Mouse (Mus musculus): ENCODE measurements around the gene Rbsn. TPM values are rescaled to one million over a fixed set of nuclear protein-coding genes. Genes with fewer than 3 reads are reported as not detected.

Gene Rbsn
- total RNA-seq (2023; ENCODE audit: inconsistent age): 30.0 to 36.9 TPM (median 33.9 TPM) in 4 replicates

DNA sequence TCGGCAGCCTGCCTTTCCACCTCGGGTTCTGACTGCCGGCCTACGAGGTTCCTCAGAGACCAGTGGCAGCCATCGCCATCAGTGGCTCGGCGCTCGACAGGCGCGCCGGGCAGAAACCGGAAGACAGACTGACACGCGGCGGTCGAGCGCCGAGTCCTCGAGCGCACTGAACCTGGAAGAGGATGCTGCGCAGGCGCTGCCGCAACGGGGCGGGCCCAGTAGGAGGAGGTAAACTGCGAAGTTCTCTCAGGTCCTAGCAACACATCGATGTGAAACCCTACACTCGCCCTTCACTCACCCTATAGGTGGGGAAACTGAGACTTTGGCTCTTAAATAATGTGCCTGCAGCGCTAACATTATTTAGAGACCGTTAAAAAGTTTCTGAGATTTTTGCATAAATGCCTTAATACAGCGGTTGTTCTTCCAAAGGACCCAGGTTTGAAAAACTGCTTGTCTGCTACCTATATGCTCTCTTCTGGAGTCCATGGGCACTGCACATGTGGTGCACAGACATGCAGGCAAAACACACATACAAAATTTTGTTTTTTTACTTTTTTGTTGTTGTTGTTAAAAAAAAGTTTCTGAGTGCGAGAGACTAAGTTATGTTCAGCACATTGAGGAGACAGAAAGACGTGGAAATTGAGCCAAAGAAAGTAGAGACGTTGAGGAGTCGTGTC, at the start of gene Rbsn:
TSS of gene Rbsn (minus strand) at position 153 of the 677 bp plus-strand sequence.

DNA sequence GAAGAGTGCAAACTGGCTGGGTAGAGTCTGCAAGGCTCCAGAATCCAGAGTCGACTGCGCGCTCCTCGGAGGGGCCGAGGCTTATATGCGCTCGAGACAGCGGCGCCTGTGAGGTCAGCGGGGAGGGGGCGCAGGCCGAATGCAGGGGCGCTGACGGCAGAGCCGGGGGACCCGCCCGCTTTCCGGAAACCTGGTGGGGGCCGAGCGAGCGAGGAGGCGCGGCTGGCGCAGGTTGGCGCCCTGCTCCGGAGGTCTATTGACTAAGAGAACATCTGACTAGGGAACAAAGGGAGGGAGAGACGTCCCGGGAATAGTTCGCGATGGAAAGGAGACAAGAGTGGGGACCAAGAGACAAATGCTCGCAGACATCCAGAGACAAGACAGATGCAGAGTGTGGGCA, 29.9 kb upstream of the Rbsn start, which contains the start of gene Trh:
TSS of gene Trh (minus strand) at position 60 of the 400 bp plus-strand sequence.

DNA sequence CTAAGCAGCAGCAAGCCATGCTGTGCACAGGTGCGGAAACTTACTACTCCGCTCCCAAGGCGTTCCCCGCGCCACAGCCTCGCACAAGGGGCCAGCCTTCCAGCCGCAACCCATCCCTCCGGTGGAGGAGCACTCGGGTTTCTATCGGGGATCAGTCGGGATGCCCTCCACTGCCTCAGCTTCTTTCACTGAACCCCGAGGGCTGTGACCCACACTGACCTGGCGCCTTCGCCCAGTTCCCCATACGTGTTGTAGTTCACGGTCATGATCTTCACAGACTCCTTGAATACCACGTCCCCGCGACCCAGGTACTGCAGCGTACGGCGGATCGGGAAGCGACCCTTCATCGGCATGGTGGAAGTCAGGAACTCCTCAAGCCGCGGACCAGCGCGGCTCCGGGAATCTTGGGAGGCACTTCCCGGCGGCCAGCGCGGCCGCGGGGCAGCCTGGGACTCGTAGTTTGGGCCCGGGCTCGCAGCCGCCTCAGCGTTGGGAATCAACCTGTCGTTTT, 31.0 kb downstream of the Rbsn start, which contains the start of gene Mrps25:
TSS of gene Mrps25 (minus strand) at position 413 of the 511 bp plus-strand sequence.

Other genes starting within 250 kb of the Rbsn start
- gene Fgd5, start 236.0 kb downstream of the Rbsn start, total RNA-seq (2023; ENCODE audit: inconsistent age): 0.15 TPM in 1 of 4 replicates, not detected in the others
- gene Nr2c2, start 123.5 kb downstream of the Rbsn start, total RNA-seq (2023; ENCODE audit: inconsistent age): 67.8 to 79.6 TPM (median 75.8 TPM) in 4 replicates
- gene Mrps25, start 30.9 kb downstream of the Rbsn start, total RNA-seq (2023; ENCODE audit: inconsistent age): 10.1 to 20.9 TPM (median 17.1 TPM) in 4 replicates
- gene Trh, start 29.7 kb upstream of the Rbsn start, total RNA-seq (2023; ENCODE audit: inconsistent age): not detected in 4 replicates

All from B cell, adult (primary cell).